Mouse (Mus musculus): ENCODE data around the gene Med8. TPM values are rescaled to one million over a fixed set of nuclear protein-coding genes. Genes with fewer than 3 reads are reported as not detected.

Med8 gene
- 154 and 158 TPM in 2 replicates for polyA plus RNA-seq (2014; fragmentation: Nextera tagmentation; extraction: Ambion mirVana)

DNA sequence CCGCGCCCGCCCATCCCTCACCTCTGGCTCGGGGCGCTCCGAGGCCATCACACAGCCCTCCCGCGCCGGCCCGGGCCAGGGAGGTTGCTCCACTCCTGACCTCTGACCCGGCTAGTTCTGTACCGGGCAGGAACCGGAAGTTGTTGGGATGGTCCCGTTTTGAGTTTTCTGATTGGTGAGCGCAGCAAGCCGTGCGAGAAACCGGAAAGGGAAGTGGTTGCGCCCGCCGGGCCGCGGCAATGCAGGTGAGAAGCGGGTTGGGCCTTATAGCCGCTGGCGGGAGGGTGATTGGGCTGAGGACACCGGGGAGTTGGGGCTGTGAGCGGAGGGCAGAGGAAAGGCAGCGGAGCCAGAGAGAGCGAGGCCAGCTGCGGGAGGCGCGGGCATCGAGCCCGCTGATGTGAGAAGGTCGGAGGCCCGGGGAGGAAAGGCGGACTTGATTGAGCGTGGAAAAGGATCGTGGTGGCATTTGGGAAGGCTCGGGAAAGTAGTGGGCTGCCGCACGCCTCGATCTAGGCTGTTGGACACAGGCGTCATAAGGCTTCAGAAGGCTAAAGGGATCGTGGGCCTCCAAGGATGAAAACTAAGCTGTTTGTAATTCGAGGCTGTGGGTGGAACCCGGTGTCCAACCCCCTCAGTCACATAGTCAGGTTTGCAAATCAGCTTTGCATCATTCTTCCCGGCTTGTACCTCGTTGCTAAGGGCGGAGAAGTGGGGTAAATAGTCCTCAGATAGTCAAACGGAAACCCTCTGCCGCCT is at the start of gene Med8, which contains the start of gene Szt2:
TSS of gene Med8 (plus strand) at position 196 of the 759 bp plus-strand sequence.
TSS of gene Szt2 (minus strand) at position 132 of the 759 bp plus-strand sequence.
- H3K9me3 ChIP-seq (ENCODE audit: control insufficient read depth, low read length) = no peaks in the 10 kb centered on the region
- H3K4me1 ChIP-seq (replicated peaks; ENCODE audit: control insufficient read depth, insufficient read depth, low read length) = no peaks in the 10 kb centered on the region
- peak within 1 kb of the TSS; percentile 73 for H3K4me3 ChIP-seq (ENCODE audit: low read depth, low read length)
- peak within 1 kb of the TSS; percentile 80 for H3K9ac ChIP-seq (ENCODE audit: low read depth, low read length)
- H3K36me3 ChIP-seq (ENCODE audit: control insufficient read depth, insufficient read depth, low read length) = peaks cover 6% of the 10 kb centered on the region
- DNase-seq (ENCODE audit: low spot score) (peak; percentile 93), ATAC-seq (ENCODE audit: low FRiP score) (peak; percentile 95)
- H3K27me3 ChIP-seq (ENCODE audit: control insufficient read depth, insufficient read depth, low read length) = no peaks in the 10 kb centered on the region
- under 1% methylated on average over 45 of the region's 53 CpGs for WGBS
- H3K27ac ChIP-seq (ENCODE audit: low read depth, low read length) = 0 out of 2 replicates have a peak within 1 kb of the TSS, but pooled peaks have one; percentile 25
- peak within 1 kb of the TSS; percentile 88 for H3K4me2 ChIP-seq (replicated peaks; ENCODE audit: low read depth, low read length)

DNA sequence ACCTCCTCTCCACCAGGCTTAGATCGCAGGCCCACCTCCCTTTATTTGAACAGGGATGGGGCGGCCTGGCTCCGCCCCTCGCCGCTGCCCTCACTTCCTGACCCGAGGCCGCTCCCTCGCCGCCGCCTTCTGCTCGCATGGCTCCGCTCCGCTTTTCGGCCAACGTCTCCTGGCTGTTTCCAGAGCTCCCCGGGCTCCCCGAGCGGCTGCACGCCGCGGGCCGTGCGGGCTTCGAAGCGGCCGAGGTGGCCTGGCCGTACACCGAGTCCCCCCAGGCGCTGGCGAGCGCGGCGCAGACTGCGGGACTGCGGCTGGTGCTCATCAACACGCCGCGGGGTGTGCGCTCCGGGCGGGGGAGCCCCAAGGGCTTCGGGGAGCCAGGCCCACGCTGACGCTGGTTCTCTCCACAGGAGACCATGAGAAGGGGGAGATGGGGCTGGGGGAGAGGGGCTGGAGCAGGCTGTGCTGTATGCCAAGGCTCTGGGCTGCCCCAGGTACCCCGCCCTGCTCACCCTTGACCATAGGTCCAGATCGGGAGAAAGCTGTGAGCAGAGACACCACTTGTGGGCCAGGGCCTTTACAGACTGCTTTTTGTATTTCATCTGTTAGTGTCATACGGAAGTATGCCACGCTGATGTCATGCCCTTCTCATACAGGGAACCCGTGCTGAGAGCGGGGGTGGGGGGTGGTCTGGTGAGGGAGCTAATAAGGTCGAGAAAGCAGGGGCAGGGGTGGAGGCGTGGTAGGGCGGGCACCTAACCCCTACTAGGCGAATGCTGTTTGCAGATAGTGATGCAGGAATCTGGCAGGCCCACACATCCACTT is 49.0 kb upstream of the Med8 start:
- Histone ChIP-seq H3K4me2 (replicated peaks; ENCODE audit: low read depth, low read length) (peak overlapping the region; percentile 78), H3K27me3 (ENCODE audit: control insufficient read depth, insufficient read depth, low read length) (no peaks in the 10 kb centered on the region), H3K9ac (ENCODE audit: low read depth, low read length) (peak overlapping the region; percentile 83), H3K36me3 (ENCODE audit: control insufficient read depth, insufficient read depth, low read length) (peaks cover 10% of the 10 kb centered on the region; the same call in 1 of the 2 replicates), H3K4me1 (replicated peaks; ENCODE audit: control insufficient read depth, insufficient read depth, low read length) (peaks cover 4% of the 10 kb centered on the region), H3K9me3 (ENCODE audit: control insufficient read depth, low read length) (no peaks in the 10 kb centered on the region), H3K4me3 (ENCODE audit: low read depth, low read length) (peak overlapping the region; percentile 50), H3K27ac (ENCODE audit: low read depth, low read length) (peak overlapping the region; percentile 77)
- ATAC-seq (ENCODE audit: low FRiP score) (peak; percentile 82), DNase-seq (ENCODE audit: low spot score) (peak; percentile 84)
- under 1% methylated on average over 47 of the region's 54 CpGs for WGBS

DNA sequence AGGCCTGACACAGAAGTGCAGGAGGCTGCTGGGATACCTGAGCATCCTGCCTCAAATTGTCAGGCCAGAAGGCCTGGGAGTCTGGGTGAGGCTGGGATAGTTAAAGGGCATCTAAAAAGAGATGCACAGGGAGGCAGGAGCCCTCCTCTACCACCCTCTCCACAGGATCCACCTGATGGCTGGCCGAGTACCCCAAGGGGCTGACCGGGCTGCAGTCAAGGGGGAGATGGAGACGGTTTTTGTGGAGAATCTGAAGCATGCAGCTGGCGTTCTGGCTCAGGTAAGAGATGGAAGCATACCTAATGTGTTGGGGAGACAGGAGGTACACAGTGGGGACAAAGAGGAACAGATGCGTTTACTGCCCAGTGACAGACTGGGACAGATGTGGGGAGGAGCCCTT is 47.7 kb upstream of the Med8 start:
- DNase-seq (ENCODE audit: low spot score) (no peak), ATAC-seq (ENCODE audit: low FRiP score) (no peak)
- Histone ChIP-seq H3K4me2 (replicated peaks; ENCODE audit: low read depth, low read length) (no peak overlapping the region), H3K9me3 (ENCODE audit: control insufficient read depth, low read length) (no peaks in the 10 kb centered on the region), H3K36me3 (ENCODE audit: control insufficient read depth, insufficient read depth, low read length) (peaks cover 15% of the 10 kb centered on the region; the same call in 1 of the 2 replicates), H3K4me3 (ENCODE audit: low read depth, low read length) (no peak overlapping the region), H3K27me3 (ENCODE audit: control insufficient read depth, insufficient read depth, low read length) (no peaks in the 10 kb centered on the region), H3K4me1 (replicated peaks; ENCODE audit: control insufficient read depth, insufficient read depth, low read length) (peaks cover 4% of the 10 kb centered on the region), H3K9ac (ENCODE audit: low read depth, low read length) (no peak overlapping the region), H3K27ac (ENCODE audit: low read depth, low read length) (no peak overlapping the region)
- 89% methylated on average over 5 of the region's 5 CpGs for whole genome bisulfite sequencing

DNA sequence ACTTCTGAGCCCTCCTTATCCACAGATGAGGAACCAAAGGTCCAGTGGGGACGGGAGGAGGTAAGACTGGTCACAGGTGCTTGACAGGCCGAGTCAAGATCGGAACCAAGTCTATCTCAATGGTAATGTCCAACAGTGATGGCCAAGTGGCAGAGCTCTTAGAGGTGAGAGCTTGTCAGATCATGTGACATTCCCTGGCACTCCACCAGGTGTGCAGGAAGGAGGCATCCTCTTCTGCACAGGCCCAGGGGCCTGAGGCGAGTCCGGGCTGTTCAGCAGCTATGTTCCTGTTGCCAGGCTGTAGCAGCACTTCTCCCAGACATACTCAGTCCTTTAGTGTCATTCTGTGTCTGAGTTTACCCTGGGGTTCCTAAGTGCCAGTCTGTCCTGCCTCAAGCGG is 46.3 kb upstream of the Med8 start:
- 96% methylated on average over 6 of the region's 6 CpGs for WGBS
- DNase-seq (ENCODE audit: low spot score) = no peak
- ATAC-seq (ENCODE audit: low FRiP score) = no peak
- Histone ChIP-seq H3K4me1 (replicated peaks; ENCODE audit: control insufficient read depth, insufficient read depth, low read length) (peaks cover 4% of the 10 kb centered on the region), H3K9ac (ENCODE audit: low read depth, low read length) (no peak overlapping the region), H3K9me3 (ENCODE audit: control insufficient read depth, low read length) (no peaks in the 10 kb centered on the region), H3K36me3 (ENCODE audit: control insufficient read depth, insufficient read depth, low read length) (peaks cover 17% of the 10 kb centered on the region; the same call in 1 of the 2 replicates), H3K4me3 (ENCODE audit: low read depth, low read length) (no peak overlapping the region), H3K27ac (ENCODE audit: low read depth, low read length) (no peak overlapping the region), H3K4me2 (replicated peaks; ENCODE audit: low read depth, low read length) (no peak overlapping the region), H3K27me3 (ENCODE audit: control insufficient read depth, insufficient read depth, low read length) (no peaks in the 10 kb centered on the region)

DNA sequence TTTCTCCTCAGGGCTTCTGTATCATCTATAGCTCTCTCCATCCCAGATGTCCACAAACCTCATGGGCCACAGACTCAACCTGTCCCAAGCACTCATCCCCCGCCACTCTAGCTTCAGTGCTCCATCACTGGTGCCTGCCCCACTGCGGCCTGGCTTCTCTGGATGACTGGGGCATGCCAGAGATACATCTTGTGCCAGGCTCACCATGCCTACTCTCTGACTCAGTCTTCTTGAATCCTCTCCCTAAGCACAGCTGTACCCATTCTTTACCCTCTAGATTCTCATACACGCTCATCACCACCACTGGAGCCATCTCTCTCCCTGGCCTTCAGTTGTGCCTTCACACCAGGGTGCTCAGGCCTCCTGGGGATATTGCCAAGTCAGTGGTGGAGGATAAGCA is 45.2 kb upstream of the Med8 start:
- Histone ChIP-seq H3K27me3 (ENCODE audit: control insufficient read depth, insufficient read depth, low read length) (no peaks in the 10 kb centered on the region), H3K9me3 (ENCODE audit: control insufficient read depth, low read length) (no peaks in the 10 kb centered on the region), H3K9ac (ENCODE audit: low read depth, low read length) (no peak overlapping the region), H3K27ac (ENCODE audit: low read depth, low read length) (no peak overlapping the region), H3K4me1 (replicated peaks; ENCODE audit: control insufficient read depth, insufficient read depth, low read length) (peaks cover 4% of the 10 kb centered on the region), H3K4me2 (replicated peaks; ENCODE audit: low read depth, low read length) (no peak overlapping the region), H3K4me3 (ENCODE audit: low read depth, low read length) (no peak overlapping the region), H3K36me3 (ENCODE audit: control insufficient read depth, insufficient read depth, low read length) (peaks cover 23% of the 10 kb centered on the region; the same call in 1 of the 2 replicates)
- ATAC-seq (ENCODE audit: low FRiP score) (no peak), DNase-seq (ENCODE audit: low spot score) (no peak)
- 94% methylated on average over 3 of the region's 3 CpGs for WGBS

DNA sequence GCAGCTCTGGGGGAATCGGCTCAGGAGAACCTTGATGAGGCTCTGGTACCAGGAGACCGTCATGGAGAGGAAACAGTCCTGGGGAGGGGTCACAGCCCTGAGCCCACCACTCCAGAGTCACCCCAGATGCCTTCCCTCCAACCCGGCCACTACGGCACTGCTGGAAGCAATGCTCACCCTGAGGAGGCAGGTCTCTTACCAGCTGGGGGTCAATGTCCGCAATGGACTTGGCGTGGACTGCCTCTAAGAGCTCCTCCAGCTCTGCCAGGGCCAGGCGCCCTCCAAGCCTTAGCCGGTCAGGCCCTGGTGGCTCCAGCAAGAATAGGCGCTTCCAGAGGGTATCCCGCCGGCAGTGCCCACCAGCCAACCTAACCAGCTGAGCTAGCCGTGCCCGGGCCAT is 44.5 kb upstream of the Med8 start:
- Histone ChIP-seq H3K4me1 (replicated peaks; ENCODE audit: control insufficient read depth, insufficient read depth, low read length) (peaks cover 4% of the 10 kb centered on the region), H3K9ac (ENCODE audit: low read depth, low read length) (no peak overlapping the region), H3K27ac (ENCODE audit: low read depth, low read length) (no peak overlapping the region), H3K27me3 (ENCODE audit: control insufficient read depth, insufficient read depth, low read length) (no peaks in the 10 kb centered on the region), H3K36me3 (ENCODE audit: control insufficient read depth, insufficient read depth, low read length) (peaks cover 26% of the 10 kb centered on the region; the same call in 1 of the 2 replicates), H3K4me2 (replicated peaks; ENCODE audit: low read depth, low read length) (no peak overlapping the region), H3K4me3 (ENCODE audit: low read depth, low read length) (no peak overlapping the region), H3K9me3 (ENCODE audit: control insufficient read depth, low read length) (no peaks in the 10 kb centered on the region)
- DNase-seq (ENCODE audit: low spot score) = no peak
- no peak for ATAC-seq (ENCODE audit: low FRiP score)
- 94% methylated on average over 13 of the region's 13 CpGs for WGBS

DNA sequence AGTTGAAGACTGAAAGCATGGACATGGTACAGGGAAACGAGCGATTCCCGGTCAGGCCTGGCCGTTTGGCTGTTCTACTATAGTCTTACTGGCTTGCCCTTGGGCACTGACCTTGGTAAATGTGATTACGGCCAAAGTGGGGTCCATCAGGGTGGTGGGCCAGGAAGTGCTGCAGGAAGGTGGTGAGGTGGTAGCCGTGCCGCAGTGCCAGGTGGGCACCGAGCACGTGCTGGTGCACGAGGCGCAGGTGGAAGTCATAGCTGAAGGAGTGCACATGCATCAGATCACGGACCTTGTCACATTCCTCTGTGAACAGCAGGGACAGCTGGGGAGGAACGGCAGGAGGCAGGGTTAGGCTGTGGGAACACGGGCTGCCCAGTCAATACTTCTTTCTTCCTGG is 43.1 kb upstream of the Med8 start:
- 94% methylated on average over 14 of the region's 14 CpGs for WGBS
- Histone ChIP-seq H3K27ac (ENCODE audit: low read depth, low read length) (no peak overlapping the region), H3K9ac (ENCODE audit: low read depth, low read length) (no peak overlapping the region), H3K4me3 (ENCODE audit: low read depth, low read length) (no peak overlapping the region), H3K4me1 (replicated peaks; ENCODE audit: control insufficient read depth, insufficient read depth, low read length) (no peaks in the 10 kb centered on the region), H3K27me3 (ENCODE audit: control insufficient read depth, insufficient read depth, low read length) (no peaks in the 10 kb centered on the region), H3K4me2 (replicated peaks; ENCODE audit: low read depth, low read length) (no peak overlapping the region), H3K9me3 (ENCODE audit: control insufficient read depth, low read length) (no peaks in the 10 kb centered on the region), H3K36me3 (ENCODE audit: control insufficient read depth, insufficient read depth, low read length) (peaks cover 26% of the 10 kb centered on the region; the same call in 1 of the 2 replicates)
- ATAC-seq (ENCODE audit: low FRiP score) (no peak), DNase-seq (ENCODE audit: low spot score) (no peak)

DNA sequence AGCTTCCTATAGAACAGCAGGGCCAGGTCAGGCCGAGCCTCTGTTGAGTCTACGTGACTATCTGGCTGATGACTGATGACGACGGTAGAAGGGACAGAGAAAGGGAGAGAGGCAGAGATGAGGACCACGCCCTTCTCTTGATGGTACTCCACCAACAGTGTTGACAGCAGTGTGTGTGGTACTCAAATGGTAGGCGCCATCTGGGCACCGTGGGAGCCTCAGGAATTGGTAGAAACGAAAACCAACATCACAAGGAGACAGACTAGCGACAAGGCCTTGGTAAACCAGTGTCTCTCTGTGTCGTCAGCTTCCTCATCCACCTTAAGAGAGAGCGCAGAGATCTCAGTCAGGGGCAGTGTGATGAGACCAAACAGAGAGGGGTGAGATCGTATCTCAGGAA is 41.6 kb upstream of the Med8 start:
- H3K4me2 ChIP-seq (replicated peaks; ENCODE audit: low read depth, low read length) = no peak overlapping the region
- no peak overlapping the region for H3K4me3 ChIP-seq (ENCODE audit: low read depth, low read length)
- WGBS = 93% methylated on average over 12 of the region's 12 CpGs
- ATAC-seq (ENCODE audit: low FRiP score) (no peak), DNase-seq (ENCODE audit: low spot score) (no peak)
- H3K9me3 ChIP-seq (ENCODE audit: control insufficient read depth, low read length) = no peaks in the 10 kb centered on the region
- no peak overlapping the region for H3K27ac ChIP-seq (ENCODE audit: low read depth, low read length)
- H3K9ac ChIP-seq (ENCODE audit: low read depth, low read length) = no peak overlapping the region
- no peaks in the 10 kb centered on the region for H3K4me1 ChIP-seq (replicated peaks; ENCODE audit: control insufficient read depth, insufficient read depth, low read length)
- no peaks in the 10 kb centered on the region for H3K27me3 ChIP-seq (ENCODE audit: control insufficient read depth, insufficient read depth, low read length)
- H3K36me3 ChIP-seq (ENCODE audit: control insufficient read depth, insufficient read depth, low read length) = peaks cover 23% of the 10 kb centered on the region

Data from hindbrain, embryonic 11.5 days (tissue).